Mouse (Mus musculus): ENCODE results near the gene Pde2a. TPM values are rescaled to one million over a fixed set of nuclear protein-coding genes. Genes with fewer than 3 reads are reported as not detected.

The Pde2a gene
- polyA plus RNA-seq, 1 experiment from 2014 or later = 4.0 TPM

DNA sequence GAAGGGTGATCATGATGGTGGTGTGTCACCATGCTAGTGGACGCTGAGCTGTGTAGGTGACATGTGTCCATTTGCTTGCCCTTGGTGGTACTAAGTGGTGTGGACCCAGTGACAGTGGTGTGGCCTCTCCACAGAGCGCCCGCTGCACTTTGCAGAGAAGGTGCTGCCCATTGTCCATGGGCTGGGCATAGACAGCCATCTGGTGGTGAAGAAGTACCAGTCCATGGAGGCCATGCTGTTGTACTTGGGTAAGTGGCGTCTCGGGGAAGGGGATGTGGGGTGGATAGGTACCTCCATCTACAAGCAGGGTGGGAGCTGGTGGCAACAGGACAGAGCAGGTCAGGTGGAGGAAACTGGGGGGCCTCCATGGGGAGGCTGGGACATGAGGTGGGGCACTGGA, 17.7 kb upstream of the Pde2a start:
- H3K9ac ChIP-seq = no peak overlapping the region
- WGBS (ENCODE audit: insufficient replicate concordance) = 79% methylated on average over 5 of the region's 5 CpGs
- DNase-seq (no peak), ATAC-seq (ENCODE audit: low read depth) (no peak)
- no peaks in the 10 kb centered on the region for H3K9me3 ChIP-seq (replicated peaks)
- H3K36me3 ChIP-seq = peaks cover 87% of the 10 kb centered on the region
- H3K27me3 ChIP-seq = no peaks in the 10 kb centered on the region
- H3K27ac ChIP-seq = no peak overlapping the region
- H3K4me2 ChIP-seq = no peak overlapping the region
- no peaks in the 10 kb centered on the region for H3K4me1 ChIP-seq (replicated peaks)
- no peak overlapping the region for H3K4me3 ChIP-seq (replicated peaks)

DNA sequence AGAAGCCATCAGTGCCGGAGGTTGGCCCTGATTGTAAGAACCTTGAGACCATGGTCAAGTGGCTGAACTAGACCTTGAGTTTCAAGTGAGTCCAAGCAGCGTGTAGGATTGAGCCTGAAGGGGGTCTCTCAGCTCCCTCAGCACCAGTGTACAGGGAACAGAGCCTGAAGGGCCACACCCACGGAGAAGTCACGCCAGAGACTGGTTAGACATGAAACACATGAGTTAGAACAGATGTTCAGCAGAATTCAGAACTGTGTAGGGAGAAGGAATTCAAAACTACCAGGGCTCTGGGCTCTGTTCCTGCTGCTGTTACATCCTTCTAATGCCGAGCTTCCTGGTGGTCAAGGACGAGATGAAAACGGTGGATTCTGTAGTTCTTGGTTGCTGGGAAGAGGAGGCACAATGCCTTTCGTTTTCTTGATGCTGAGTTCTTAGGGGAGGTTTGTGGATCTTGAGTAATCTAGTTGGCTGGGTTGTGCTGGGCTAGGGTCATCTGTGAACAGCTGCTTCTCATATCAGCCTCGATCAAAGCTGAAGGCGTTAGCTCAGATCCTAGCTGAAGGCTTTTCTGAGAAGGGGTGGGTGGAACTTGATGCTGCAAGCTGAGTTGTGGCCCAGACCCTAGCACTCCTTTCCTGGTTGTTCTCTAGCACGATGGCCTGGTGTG, 11.1 kb upstream of the Pde2a start, which contains the start of gene Gm45837:
Gene Gm45837, plus strand, starts transcription at position 620 of the 670 bp plus-strand sequence.
- DNase-seq = no peak
- H3K27me3 ChIP-seq = no peaks in the 10 kb centered on the region
- H3K36me3 ChIP-seq = peaks cover 45% of the 10 kb centered on the region
- 61% methylated on average over 11 of the region's 11 CpGs for WGBS (ENCODE audit: insufficient replicate concordance)
- H3K9ac ChIP-seq = no peak within 1 kb of the TSS
- H3K4me3 ChIP-seq (replicated peaks) = no peak within 1 kb of the TSS
- H3K4me1 ChIP-seq (replicated peaks) = peaks cover 23% of the 10 kb centered on the region
- no peak within 1 kb of the TSS for H3K4me2 ChIP-seq
- no peak for ATAC-seq (ENCODE audit: low read depth)
- H3K9me3 ChIP-seq (replicated peaks) = no peaks in the 10 kb centered on the region
- no peak within 1 kb of the TSS for H3K27ac ChIP-seq

DNA sequence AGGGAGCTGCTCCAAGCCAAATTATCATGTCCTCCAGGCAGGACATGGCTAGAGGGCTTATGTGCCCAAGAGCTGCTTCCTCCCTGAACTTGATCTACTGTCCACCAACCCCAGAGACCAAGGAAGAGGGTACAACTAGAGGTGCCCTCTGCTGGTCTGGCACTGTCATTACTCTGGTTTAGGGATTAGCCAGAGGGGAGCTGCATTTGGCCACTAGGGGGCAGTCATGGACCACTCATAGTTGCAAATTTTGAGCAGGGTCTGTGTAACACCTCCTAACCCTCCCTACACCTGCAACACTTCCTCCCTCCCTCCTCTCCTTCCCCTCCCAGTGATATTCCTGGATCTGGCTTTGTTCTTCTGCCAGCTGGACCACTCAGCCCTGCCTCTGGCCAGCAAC, 8.7 kb upstream of the Pde2a start:
- peak; percentile 24; the same call in 1 of the 2 replicates for ATAC-seq (ENCODE audit: low read depth)
- peaks cover 27% of the 10 kb centered on the region for H3K36me3 ChIP-seq

DNA sequence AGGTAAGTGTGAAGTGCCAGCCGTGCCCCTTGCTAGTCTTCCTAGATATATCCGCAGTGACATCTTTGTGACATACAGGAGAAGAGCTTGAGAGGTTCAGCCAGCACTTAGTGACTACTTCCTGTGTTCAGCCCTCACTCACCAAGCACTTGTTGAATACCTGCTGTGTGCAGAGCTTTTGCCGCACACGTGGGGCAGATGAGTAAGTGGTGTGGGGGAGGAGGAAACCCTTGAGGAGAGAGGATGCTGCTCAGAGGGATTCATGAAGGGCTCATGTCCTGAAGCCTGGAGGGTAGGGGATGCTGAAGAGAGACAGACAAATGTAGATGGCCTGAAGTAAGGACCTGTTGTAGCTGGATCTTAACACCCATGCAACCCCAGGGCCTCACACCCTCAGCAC, 7.3 kb upstream of the Pde2a start:
- H3K36me3 ChIP-seq = peaks cover 13% of the 10 kb centered on the region
- H3K9ac ChIP-seq = 0 out of 2 replicates have a peak overlapping the region, but pooled peaks have one; percentile 9
- no peak overlapping the region for H3K27ac ChIP-seq
- no peak overlapping the region for H3K4me2 ChIP-seq
- ATAC-seq (ENCODE audit: low read depth) = no peak
- H3K9me3 ChIP-seq (replicated peaks) = no peaks in the 10 kb centered on the region
- no peak overlapping the region for H3K4me3 ChIP-seq (replicated peaks)
- peaks cover 31% of the 10 kb centered on the region for H3K4me1 ChIP-seq (replicated peaks)
- WGBS (ENCODE audit: insufficient replicate concordance) = 63% methylated on average over 4 of the region's 4 CpGs
- DNase-seq = no peak
- H3K27me3 ChIP-seq = peaks cover 21% of the 10 kb centered on the region

More for the DNA sequence above, 8.7 kb upstream of the Pde2a start:
- DNase-seq = peak; percentile 69
- Histone ChIP-seq H3K27ac (no peak overlapping the region), H3K9ac (no peak overlapping the region), H3K27me3 (peaks cover 11% of the 10 kb centered on the region), H3K4me2 (no peak overlapping the region), H3K4me3 (replicated peaks) (no peak overlapping the region), H3K9me3 (replicated peaks) (no peaks in the 10 kb centered on the region), H3K4me1 (replicated peaks) (peaks cover 30% of the 10 kb centered on the region)

DNA sequence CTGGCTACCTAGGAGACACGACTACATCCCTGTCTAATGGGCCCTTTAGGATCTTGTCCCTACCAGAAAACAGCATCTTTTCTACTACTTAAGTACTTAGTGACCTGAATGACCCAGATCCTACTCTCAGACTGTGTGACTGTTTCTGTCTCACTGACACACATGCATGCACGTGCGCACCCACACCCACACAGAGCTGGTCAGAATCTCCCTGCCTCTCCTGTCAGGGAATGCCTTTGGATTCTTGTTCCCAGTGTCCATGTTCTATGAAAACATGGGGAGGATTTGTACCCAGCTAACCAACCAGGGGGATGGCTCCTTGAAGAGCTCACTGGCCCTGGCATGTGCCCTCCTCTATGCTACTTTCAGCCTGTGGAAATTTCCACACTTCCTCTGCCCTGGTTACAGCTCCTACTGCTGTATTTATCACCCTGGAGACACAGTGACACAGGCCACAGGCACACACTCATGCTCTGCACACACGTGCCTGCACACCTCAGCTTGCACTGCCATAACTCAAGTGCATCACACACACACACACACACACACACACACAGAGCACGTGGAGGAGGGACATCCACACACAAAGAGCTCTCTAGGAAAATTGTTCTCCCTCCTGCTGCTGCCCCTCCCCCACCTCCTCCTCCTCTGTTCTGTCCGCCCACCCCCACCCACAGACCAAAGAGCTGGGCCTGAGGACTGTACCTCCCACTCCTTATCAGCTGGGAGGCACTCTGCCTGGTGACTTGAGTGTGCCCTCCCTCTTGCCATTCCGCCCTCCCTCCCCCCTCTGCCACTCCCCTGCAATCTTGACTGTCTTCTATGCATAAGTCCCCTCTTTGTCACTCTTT, 6.6 kb upstream of the Pde2a start:
- H3K4me3 ChIP-seq (replicated peaks) = no peak overlapping the region
- WGBS (ENCODE audit: insufficient replicate concordance) = 29% methylated on average over 7 of the region's 7 CpGs
- 0 out of 2 replicates have a peak overlapping the region, but pooled peaks have one; percentile 9 for H3K9ac ChIP-seq
- H3K36me3 ChIP-seq = peaks cover 11% of the 10 kb centered on the region
- no peaks in the 10 kb centered on the region for H3K9me3 ChIP-seq (replicated peaks)
- ATAC-seq (ENCODE audit: low read depth) (peak; percentile 80), DNase-seq (peak; percentile 57)
- 0 out of 2 replicates have a peak overlapping the region, but pooled peaks have one; percentile 14 for H3K4me2 ChIP-seq
- H3K4me1 ChIP-seq (replicated peaks) = peaks cover 34% of the 10 kb centered on the region
- H3K27me3 ChIP-seq = peaks cover 28% of the 10 kb centered on the region
- peak overlapping the region; percentile 19; the same call in 1 of the 2 replicates for H3K27ac ChIP-seq

DNA sequence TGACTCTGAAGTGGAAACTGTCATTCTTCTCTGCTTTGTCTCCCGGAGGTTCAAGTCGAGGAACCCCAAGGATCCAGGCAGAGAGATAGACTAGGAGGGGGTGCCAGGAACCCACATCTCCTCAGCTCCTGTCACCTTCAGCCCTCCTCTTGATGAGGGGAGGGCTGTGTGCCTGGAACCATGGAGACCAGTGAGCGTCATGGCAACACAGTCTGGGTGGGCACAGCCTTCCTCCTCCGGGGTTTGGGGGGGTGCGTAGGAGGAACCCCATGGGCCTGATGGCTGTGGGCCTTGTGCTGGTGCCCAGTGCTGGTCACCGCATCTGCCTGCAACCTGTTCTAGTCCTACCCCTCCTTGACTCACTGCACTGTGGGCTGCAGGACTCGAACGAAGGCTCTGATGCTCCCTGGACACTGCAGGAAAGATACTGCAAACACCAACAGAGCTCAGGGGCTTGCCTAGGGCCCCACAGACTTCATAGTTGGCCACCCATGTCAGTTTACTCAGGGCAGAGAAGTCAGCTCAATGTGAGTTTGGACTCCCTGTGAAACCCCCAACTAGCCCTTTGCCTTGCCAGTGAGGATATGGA, 5.9 kb upstream of the Pde2a start:
- peak; percentile 9 for ATAC-seq (ENCODE audit: low read depth)
- Histone ChIP-seq H3K4me1 (replicated peaks) (peaks cover 35% of the 10 kb centered on the region), H3K27ac (no peak overlapping the region), H3K9me3 (replicated peaks) (no peaks in the 10 kb centered on the region), H3K9ac (no peak overlapping the region), H3K4me3 (replicated peaks) (no peak overlapping the region), H3K4me2 (0 out of 2 replicates have a peak overlapping the region, but pooled peaks have one; percentile 14), H3K36me3 (peaks cover 3% of the 10 kb centered on the region; the same call in 1 of the 2 replicates), H3K27me3 (peaks cover 34% of the 10 kb centered on the region)
- DNase-seq = no peak
- WGBS (ENCODE audit: insufficient replicate concordance) = 40% methylated on average over 8 of the region's 8 CpGs

DNA sequence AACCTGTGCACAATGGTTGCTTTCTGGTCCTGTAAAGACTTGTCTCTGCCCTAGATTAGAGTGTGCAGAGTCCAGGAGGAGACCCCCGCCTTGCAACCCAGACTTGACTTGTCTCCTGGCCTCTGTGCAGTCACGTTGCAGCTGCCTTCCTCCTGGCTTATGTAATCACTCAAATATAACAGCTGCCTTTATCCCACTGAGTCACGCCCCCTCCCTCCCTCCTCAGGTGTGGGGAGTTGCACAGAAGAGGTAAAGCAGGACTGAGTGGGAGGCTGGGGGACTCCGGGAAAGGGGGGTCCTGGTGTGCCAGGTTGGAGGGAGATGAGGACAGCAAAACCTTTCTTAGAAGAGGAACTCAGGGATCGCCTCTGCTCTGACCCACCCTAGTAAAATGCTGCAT, 5.1 kb upstream of the Pde2a start:
- Histone ChIP-seq H3K9me3 (replicated peaks) (no peaks in the 10 kb centered on the region), H3K4me2 (no peak overlapping the region), H3K4me3 (replicated peaks) (no peak overlapping the region), H3K4me1 (replicated peaks) (peaks cover 43% of the 10 kb centered on the region), H3K36me3 (no peaks in the 10 kb centered on the region), H3K9ac (no peak overlapping the region), H3K27ac (no peak overlapping the region), H3K27me3 (peaks cover 37% of the 10 kb centered on the region)
- ATAC-seq (ENCODE audit: low read depth) (no peak), DNase-seq (no peak)
- WGBS (ENCODE audit: insufficient replicate concordance) = 38% methylated on average over 5 of the region's 5 CpGs

DNA sequence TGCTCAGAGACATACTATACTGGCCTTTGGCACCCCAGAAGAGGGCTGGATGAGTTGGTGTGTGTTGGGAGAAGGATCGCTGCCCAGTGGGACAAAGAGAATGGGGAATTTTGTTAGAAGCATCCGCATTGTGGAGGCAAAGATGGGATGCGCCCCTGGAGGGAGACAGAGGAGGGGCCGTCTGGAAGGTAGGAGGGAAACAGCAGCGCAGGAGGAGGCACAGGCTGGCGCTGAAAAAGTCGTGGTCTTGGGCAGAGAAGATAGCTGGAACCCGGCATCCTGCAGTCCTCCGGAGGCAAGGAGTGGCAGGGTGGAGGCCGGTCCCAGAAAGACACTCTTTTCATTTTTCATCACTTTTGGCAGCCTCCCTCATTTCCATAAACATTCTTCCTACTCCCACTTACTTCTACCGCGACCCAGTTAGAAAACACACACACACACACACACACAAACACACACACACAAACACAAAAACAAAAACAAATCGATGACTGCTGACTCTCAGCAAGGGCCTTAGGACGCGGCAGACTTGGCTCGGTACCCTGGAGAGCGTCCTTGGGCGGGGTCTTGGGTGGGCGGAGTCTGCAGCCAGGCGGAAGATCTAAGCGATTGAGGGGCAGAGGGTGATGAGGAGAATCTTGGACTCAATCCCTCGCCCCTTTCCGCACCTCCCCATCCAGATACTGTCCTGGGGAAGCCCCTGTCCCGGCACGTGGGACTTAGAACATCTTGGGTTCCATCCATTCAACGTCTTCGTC, 2.3 kb upstream of the Pde2a start:
- no peaks in the 10 kb centered on the region for H3K9me3 ChIP-seq (replicated peaks)
- H3K4me3 ChIP-seq (replicated peaks) = no peak overlapping the region
- no peak overlapping the region for H3K4me2 ChIP-seq
- DNase-seq = no peak
- WGBS (ENCODE audit: insufficient replicate concordance) = 4% methylated on average over 27 of the region's 27 CpGs
- no peaks in the 10 kb centered on the region for H3K36me3 ChIP-seq
- H3K4me1 ChIP-seq (replicated peaks) = peaks cover 39% of the 10 kb centered on the region
- H3K9ac ChIP-seq = no peak overlapping the region
- H3K27me3 ChIP-seq = peaks cover 41% of the 10 kb centered on the region
- ATAC-seq (ENCODE audit: low read depth) = no peak
- H3K27ac ChIP-seq = no peak overlapping the region

DNA sequence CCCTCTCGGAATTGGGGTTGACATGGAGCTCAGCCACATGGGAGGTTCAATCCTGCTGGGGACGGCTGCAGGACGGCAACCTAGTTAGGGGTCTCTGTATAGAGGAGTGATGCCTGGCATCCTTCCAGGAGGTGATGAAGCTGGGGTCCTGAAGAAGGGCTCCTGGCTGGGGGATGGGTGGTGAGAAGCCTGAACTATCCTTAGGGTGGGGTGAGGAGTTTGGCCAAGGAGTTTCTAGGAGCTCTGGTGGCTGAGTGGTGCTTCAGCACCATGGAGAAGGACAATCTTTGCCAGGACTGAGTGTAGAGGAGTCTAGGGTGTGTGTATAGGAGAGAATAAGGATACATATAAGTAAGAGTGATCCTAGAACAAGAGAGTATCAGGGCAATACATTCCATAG, 578 bp downstream of the Pde2a start:
- no peak overlapping the region for H3K27ac ChIP-seq
- H3K9ac ChIP-seq = no peak overlapping the region
- H3K4me2 ChIP-seq = peak overlapping the region; percentile 41
- WGBS (ENCODE audit: insufficient replicate concordance) = 37% methylated on average over 3 of the region's 3 CpGs
- peaks cover 20% of the 10 kb centered on the region for H3K4me1 ChIP-seq (replicated peaks)
- no peaks in the 10 kb centered on the region for H3K36me3 ChIP-seq
- no peak for ATAC-seq (ENCODE audit: low read depth)
- DNase-seq = no peak
- no peaks in the 10 kb centered on the region for H3K9me3 ChIP-seq (replicated peaks)
- peaks cover 43% of the 10 kb centered on the region for H3K27me3 ChIP-seq
- no peak overlapping the region for H3K4me3 ChIP-seq (replicated peaks)

DNA sequence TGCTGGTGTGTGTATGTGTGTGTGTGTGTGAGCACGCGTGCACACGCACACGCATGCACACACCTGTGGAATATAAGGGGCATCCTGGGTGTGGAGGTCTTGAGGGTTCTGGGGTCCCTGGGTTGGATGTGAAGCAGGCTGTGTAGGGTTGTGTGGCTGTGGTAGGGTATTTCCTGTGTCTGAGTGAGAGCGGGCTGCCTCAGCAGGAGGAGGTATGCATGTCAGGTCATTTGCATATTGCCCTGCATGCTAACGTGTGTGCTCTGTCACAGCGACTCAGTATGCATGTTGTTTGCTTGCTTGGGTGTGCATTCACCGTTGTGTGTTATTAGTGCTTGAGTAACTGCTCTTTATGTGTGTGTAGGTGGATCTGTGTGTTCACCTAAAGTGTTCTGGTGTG, 1.2 kb downstream of the Pde2a start:
- 61% methylated on average over 8 of the region's 8 CpGs for WGBS (ENCODE audit: insufficient replicate concordance)
- no peak for DNase-seq

DNA sequence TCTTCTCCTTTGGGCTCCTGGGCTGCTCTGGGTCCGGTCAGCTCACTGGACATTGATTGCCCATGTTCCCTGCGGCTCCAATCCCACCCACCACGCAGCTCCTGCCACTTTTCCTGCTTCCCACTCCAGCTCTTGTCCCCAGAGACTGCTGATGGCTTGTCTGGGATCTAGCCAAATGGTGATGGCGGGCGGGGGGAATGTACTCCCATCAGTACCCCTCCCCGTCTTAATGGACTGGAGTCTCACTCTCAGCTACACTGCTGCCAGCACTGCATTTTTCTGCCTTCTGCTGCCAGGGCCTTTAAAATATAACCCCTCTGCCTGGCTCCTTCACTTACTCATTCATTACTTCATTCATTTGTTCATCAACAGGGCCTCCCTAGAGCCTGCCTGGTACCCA, 2.5 kb downstream of the Pde2a start:
- peaks cover 29% of the 10 kb centered on the region for H3K27me3 ChIP-seq
- WGBS (ENCODE audit: insufficient replicate concordance) = 64% methylated on average over 6 of the region's 6 CpGs
- DNase-seq (no peak), ATAC-seq (ENCODE audit: low read depth) (no peak)
- no peak overlapping the region for H3K4me3 ChIP-seq (replicated peaks)
- no peak overlapping the region for H3K4me2 ChIP-seq
- no peak overlapping the region for H3K9ac ChIP-seq
- H3K27ac ChIP-seq = no peak overlapping the region
- peaks cover 20% of the 10 kb centered on the region for H3K4me1 ChIP-seq (replicated peaks)
- H3K36me3 ChIP-seq = no peaks in the 10 kb centered on the region
- H3K9me3 ChIP-seq (replicated peaks) = no peaks in the 10 kb centered on the region

More for the DNA sequence above, 1.2 kb downstream of the Pde2a start:
- no peak for ATAC-seq (ENCODE audit: low read depth)
- H3K27me3 ChIP-seq = peaks cover 38% of the 10 kb centered on the region
- peaks cover 20% of the 10 kb centered on the region for H3K4me1 ChIP-seq (replicated peaks)
- no peak overlapping the region for H3K4me3 ChIP-seq (replicated peaks)
- H3K9me3 ChIP-seq (replicated peaks) = no peaks in the 10 kb centered on the region
- no peak overlapping the region for H3K9ac ChIP-seq
- no peak overlapping the region for H3K4me2 ChIP-seq
- H3K36me3 ChIP-seq = no peaks in the 10 kb centered on the region
- no peak overlapping the region for H3K27ac ChIP-seq
